Mouse (Mus musculus): ENCODE measurements around the gene Far1. TPM values are rescaled to one million over a fixed set of nuclear protein-coding genes. Genes with fewer than 3 reads are reported as not detected.

Gene Far1
- 8.2 TPM for polyA plus RNA-seq (2012; fragmentation: generic; extraction: Trizol)

- TF ChIP-seq POLR2A (IDR thresholded peaks at IDR 0.05; ENCODE audit: insufficient read length, low read depth), result peak; percentile 91
- no peak for TF ChIP-seq USF1 (IDR thresholded peaks at IDR 0.05; ENCODE audit: low read depth)
- TF ChIP-seq MYOD1 (IDR thresholded peaks at IDR 0.05; ENCODE audit: control insufficient read depth in 1 of 3, insufficient read length in 2 of 3, low read depth in 2 of 3), result peak in 1 of 3 experiments; percentile 33
- TF ChIP-seq SRF (IDR thresholded peaks at IDR 0.05; ENCODE audit: control insufficient read depth, insufficient read length, low read depth), result no peak
- no peak for TF ChIP-seq TCF3 (IDR thresholded peaks at IDR 0.05; ENCODE audit: insufficient read length, low read depth)
- peak in 1 of 3 experiments; percentile 29 for TF ChIP-seq MYOG (IDR thresholded peaks at IDR 0.05; ENCODE audit: control insufficient read depth in 1 of 3, insufficient read depth in 1 of 3, insufficient read length in 2 of 3, low read depth in 2 of 3)
- TF ChIP-seq REST (IDR thresholded peaks at IDR 0.05; ENCODE audit: insufficient read depth, insufficient read length), result peak; percentile 4
- no peak for TF ChIP-seq CEBPB (IDR thresholded peaks at IDR 0.05; ENCODE audit: insufficient read depth, poor library complexity, severe bottlenecking)
- TF ChIP-seq E2F4 (IDR thresholded peaks at IDR 0.05; ENCODE audit: insufficient read depth), result peak; percentile 1
- peak; percentile 95 for TF ChIP-seq POLR2AphosphoS2 (IDR thresholded peaks at IDR 0.05; ENCODE audit: insufficient read length, low read depth)
- no peak for TF ChIP-seq TCF12 (IDR thresholded peaks at IDR 0.05; ENCODE audit: insufficient read depth, poor library complexity, severe bottlenecking)
- no peaks in the 10 kb centered on the region for H3K36me3 ChIP-seq (ENCODE audit: control insufficient read depth, insufficient read depth)
- peak within 1 kb of the TSS; percentile 88 for H3K4me2 ChIP-seq (ENCODE audit: low read depth)
- peak within 1 kb of the TSS; percentile 69 for H3K4me3 ChIP-seq
- H3K79me2 ChIP-seq (ENCODE audit: control insufficient read depth, insufficient read depth), result peaks cover 44% of the 10 kb centered on the region
- peak within 1 kb of the TSS; percentile 41 for H3ac ChIP-seq (ENCODE audit: control insufficient read depth, insufficient read length)
- H3K27me3 ChIP-seq (ENCODE audit: control insufficient read depth, insufficient read depth, insufficient read length), result no peaks in the 10 kb centered on the region
These were observed at the start of gene Far1 for GRCm38 (mm10) chr7:113513286-113513962. Far1 (plus strand) TSS chr7:113513834.

GRCm38 (mm10) chr7:113468345-113468744, 45.3 kb upstream of the Far1 start:
- H3K79me2 ChIP-seq (ENCODE audit: control insufficient read depth, insufficient read depth), result no peaks in the 10 kb centered on the region
- no peaks in the 10 kb centered on the region for H3K36me3 ChIP-seq (ENCODE audit: control insufficient read depth, insufficient read depth)
- H3K27me3 ChIP-seq (ENCODE audit: control insufficient read depth, insufficient read depth, insufficient read length), result no peaks in the 10 kb centered on the region
- no peak overlapping the region for H3ac ChIP-seq (ENCODE audit: control insufficient read depth, insufficient read length)
- TF ChIP-seq CEBPB (IDR thresholded peaks at IDR 0.05; ENCODE audit: insufficient read depth, poor library complexity, severe bottlenecking) (no peak), TCF3 (IDR thresholded peaks at IDR 0.05; ENCODE audit: insufficient read length, low read depth) (no peak), E2F4 (IDR thresholded peaks at IDR 0.05; ENCODE audit: insufficient read depth) (no peak), REST (IDR thresholded peaks at IDR 0.05; ENCODE audit: insufficient read depth, insufficient read length) (no peak), MYOG (IDR thresholded peaks at IDR 0.05; ENCODE audit: control insufficient read depth in 1 of 3, insufficient read depth in 1 of 3, insufficient read length in 2 of 3, low read depth in 2 of 3) (no peak), MYOD1 (IDR thresholded peaks at IDR 0.05; ENCODE audit: control insufficient read depth in 1 of 3, insufficient read length in 2 of 3, low read depth in 2 of 3) (no peak), POLR2AphosphoS2 (IDR thresholded peaks at IDR 0.05; ENCODE audit: insufficient read length, low read depth) (no peak), MAX (IDR thresholded peaks at IDR 0.05; ENCODE audit: low read depth) (no peak)
- no peak overlapping the region for H3K4me3 ChIP-seq
- H3K4me2 ChIP-seq (ENCODE audit: low read depth), result no peak overlapping the region

GRCm38 (mm10) chr7:113470671-113471070, 43.0 kb upstream of the Far1 start:
- TF ChIP-seq POLR2A (IDR thresholded peaks at IDR 0.05; ENCODE audit: insufficient read length, low read depth) (no peak), MYOD1 (IDR thresholded peaks at IDR 0.05; ENCODE audit: control insufficient read depth in 1 of 3, insufficient read length in 2 of 3, low read depth in 2 of 3) (no peak), CEBPB (IDR thresholded peaks at IDR 0.05; ENCODE audit: insufficient read depth, poor library complexity, severe bottlenecking) (no peak), SRF (IDR thresholded peaks at IDR 0.05; ENCODE audit: control insufficient read depth, insufficient read length, low read depth) (no peak), TCF12 (IDR thresholded peaks at IDR 0.05; ENCODE audit: insufficient read depth, poor library complexity, severe bottlenecking) (no peak), E2F4 (IDR thresholded peaks at IDR 0.05; ENCODE audit: insufficient read depth) (no peak), REST (IDR thresholded peaks at IDR 0.05; ENCODE audit: insufficient read depth, insufficient read length) (no peak), MYOG (IDR thresholded peaks at IDR 0.05; ENCODE audit: control insufficient read depth in 1 of 3, insufficient read depth in 1 of 3, insufficient read length in 2 of 3, low read depth in 2 of 3) (no peak), USF1 (IDR thresholded peaks at IDR 0.05; ENCODE audit: low read depth) (no peak), MAX (IDR thresholded peaks at IDR 0.05; ENCODE audit: low read depth) (no peak), TCF3 (IDR thresholded peaks at IDR 0.05; ENCODE audit: insufficient read length, low read depth) (no peak), POLR2AphosphoS2 (IDR thresholded peaks at IDR 0.05; ENCODE audit: insufficient read length, low read depth) (no peak)
- H3K27me3 ChIP-seq (ENCODE audit: control insufficient read depth, insufficient read depth, insufficient read length), result no peaks in the 10 kb centered on the region
- H3K4me3 ChIP-seq, result no peak overlapping the region
- no peaks in the 10 kb centered on the region for H3K36me3 ChIP-seq (ENCODE audit: control insufficient read depth, insufficient read depth)
- no peaks in the 10 kb centered on the region for H3K79me2 ChIP-seq (ENCODE audit: control insufficient read depth, insufficient read depth)
- no peak overlapping the region for H3K4me2 ChIP-seq (ENCODE audit: low read depth)
- no peak overlapping the region for H3ac ChIP-seq (ENCODE audit: control insufficient read depth, insufficient read length)

GRCm38 (mm10) chr7:113471653-113472052, 42.0 kb upstream of the Far1 start:
- TF ChIP-seq POLR2AphosphoS2 (IDR thresholded peaks at IDR 0.05; ENCODE audit: insufficient read length, low read depth), result no peak
- TF ChIP-seq POLR2A (IDR thresholded peaks at IDR 0.05; ENCODE audit: insufficient read length, low read depth), result no peak
- TF ChIP-seq MYOG (IDR thresholded peaks at IDR 0.05; ENCODE audit: control insufficient read depth in 1 of 3, insufficient read depth in 1 of 3, insufficient read length in 2 of 3, low read depth in 2 of 3), result no peak
- TF ChIP-seq TCF12 (IDR thresholded peaks at IDR 0.05; ENCODE audit: insufficient read depth, poor library complexity, severe bottlenecking), result no peak
- no peak for TF ChIP-seq REST (IDR thresholded peaks at IDR 0.05; ENCODE audit: insufficient read depth, insufficient read length)
- no peaks in the 10 kb centered on the region for H3K79me2 ChIP-seq (ENCODE audit: control insufficient read depth, insufficient read depth)
- no peak overlapping the region for H3K4me2 ChIP-seq (ENCODE audit: low read depth)
- no peak overlapping the region for H3K4me3 ChIP-seq
- no peaks in the 10 kb centered on the region for H3K27me3 ChIP-seq (ENCODE audit: control insufficient read depth, insufficient read depth, insufficient read length)
- H3ac ChIP-seq (ENCODE audit: control insufficient read depth, insufficient read length), result no peak overlapping the region
- H3K36me3 ChIP-seq (ENCODE audit: control insufficient read depth, insufficient read depth), result no peaks in the 10 kb centered on the region
